Mouse (Mus musculus) right cerebral cortex, postnatal 14 days (tissue): ENCODE measurements around the gene Fzd2.

Source experiments
- DNase-seq: peaks from one replicate; pipeline ENCODE4 v3.0.0; 2022

Fzd2 gene

DNA sequence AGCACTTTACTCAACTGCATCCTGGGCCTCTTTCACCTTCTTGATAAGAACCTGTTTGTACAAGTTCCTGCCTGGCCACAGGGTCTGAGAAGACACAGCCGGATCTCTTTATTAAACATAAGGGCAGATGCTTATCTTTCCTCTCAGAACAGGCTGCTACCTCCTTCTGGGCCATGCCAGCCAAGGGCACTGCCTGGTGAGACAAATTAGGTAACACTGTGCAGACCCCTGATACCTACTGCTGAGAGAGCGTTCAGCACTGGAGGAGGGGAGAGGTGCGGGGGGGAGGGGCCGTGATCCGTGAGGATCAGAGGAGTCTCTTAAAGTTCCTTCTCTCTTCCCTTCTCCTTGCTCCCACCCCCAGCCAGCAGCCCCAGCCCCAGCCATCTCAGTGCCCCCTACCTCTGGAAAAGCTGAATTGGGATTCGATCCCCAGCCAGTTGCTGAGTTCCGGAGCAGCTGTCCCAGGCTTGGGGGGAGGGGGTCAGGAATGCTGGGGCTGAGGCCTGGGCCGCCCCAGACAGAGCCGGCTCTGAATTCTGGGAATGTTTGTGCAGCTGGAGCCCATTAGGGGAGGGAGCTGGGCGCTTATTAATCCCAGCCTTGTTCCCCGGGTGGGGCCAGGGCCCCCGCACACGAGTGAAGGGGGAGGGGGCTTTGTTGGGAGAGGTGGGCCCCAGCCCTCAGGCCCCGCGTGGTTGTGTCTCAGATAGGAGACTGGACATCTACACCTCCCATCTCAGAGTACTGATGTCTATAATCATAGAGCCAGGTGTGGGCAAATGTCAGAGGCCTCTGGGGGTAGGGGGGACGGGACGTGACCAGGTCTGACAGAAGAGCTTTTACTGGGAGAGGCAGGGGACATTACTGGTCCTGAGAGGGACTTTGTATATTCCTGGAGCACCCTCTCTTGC is 19.9 kb downstream of the Fzd2 start:
- peak; percentile 19 for DNase-seq

DNA sequence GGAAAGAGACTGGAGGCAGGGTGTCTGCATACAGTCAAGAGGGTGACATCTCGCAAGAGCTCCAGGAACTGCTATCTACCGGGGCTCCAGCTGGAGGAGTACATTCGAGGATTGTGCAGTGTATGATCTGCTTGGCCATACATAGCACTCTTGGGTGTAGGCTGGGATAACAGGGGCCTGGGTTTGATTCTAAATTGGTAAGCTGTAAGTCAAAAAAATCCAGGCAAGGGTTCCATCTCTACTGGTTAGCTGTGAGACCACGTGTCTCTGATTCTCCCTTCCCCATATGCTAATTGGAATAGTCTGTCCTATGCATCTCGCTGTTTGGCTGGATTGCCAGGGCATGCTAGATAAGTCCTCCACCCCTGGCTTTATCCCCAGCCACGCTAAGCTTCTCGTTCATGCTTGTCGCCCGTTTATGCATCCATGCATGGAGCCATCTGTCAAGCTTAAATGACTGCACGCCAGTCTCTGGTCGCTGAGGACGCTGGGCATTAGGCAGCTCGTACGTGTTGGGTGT is 20.8 kb downstream of the Fzd2 start:
- no peak for DNase-seq

DNA sequence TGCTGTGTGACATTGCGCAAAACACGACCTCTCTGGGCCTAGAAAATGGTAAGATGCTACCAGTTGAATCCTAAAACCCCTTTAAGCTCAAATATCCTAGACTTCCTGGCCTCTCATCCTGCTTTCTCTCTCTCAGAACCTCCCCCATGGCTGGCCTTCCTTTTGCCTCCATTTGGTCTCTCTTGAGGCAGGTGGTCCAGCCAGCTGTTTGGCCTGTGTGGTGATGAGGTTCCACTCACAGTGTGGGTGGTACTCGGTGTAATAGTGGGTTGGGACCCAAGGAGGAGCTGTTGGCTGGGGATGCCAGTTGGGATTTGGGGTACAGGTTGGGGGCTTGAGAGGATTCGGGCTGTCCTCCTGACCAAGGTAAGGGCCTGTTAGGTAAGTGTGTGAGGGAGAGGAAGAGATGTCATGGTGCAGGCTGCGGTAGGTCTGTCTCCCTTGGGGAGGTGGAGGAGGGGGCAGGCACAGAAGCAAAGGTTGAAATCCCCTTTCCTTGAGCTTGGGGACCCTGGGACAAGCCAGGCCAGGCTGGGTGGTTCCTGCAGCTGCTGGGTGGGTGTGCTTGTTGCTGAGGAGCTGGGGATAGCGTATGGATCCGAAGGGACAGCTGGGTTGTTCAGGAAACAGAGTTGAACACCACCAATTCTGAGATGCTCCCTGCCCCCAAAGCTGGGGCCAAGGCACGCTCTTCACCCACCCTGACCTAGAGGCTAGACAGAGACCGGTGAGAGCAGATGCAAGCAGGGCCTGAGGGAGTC is 23.2 kb downstream of the Fzd2 start:
- no peak for DNase-seq

DNA sequence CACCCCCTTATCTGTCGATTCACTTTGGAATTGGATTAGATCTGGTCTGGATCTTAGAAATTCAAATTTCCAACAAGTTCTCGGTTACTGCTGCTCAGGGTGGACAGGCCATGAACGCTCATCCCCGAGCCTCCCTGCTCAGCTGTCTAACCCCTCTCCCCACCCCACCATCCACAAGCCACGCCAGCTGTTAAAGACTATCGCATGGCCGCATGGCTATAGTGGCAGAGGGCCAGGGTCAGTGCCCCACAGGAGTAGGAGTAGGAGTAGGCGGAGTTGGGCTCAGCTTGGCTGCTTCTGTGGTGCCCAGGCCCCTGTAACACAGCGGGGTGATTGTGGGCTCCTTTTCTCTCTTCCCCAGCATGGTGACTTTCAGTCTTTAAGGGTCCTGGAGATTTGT is 24.3 kb downstream of the Fzd2 start:
- DNase-seq = no peak

DNA sequence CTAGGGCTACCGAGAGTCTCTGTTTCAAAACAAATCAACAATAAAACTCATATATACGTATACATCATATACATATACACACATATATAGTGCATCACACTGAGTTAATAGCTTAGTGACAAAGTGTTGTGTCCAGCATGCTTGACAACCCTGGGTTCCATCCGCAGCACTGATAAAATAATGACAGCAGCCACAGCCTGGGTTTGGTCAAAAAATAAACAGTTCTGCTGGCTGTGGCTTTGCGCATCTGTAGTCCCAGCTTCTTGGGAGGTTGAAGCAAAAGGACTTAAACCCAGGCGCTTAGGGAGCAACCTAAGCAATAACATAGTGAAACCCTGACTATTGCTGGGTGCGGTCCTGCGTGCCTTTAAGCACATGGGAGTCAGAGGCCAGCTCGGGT is 25.2 kb downstream of the Fzd2 start:
- no peak for DNase-seq

DNA sequence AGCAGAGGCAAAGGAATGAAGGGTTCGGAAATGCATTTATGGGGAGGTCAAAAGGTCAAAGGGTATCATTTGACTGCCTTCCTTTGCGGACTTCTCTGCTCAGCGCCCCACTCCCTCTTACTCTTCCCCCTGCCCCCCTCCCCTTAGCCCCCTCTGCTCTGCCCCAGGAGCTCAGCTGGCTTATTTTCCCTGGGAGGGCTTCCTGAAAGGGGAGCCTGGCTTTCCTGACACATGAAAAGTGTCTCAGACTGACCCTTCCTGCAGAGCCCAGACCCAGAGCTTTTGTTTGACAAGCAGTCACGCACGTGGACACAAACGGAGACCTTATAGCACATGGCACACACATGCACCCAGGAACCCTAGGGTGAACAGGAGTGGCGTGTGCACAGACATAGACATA is 26.5 kb downstream of the Fzd2 start:
- no peak for DNase-seq

DNA sequence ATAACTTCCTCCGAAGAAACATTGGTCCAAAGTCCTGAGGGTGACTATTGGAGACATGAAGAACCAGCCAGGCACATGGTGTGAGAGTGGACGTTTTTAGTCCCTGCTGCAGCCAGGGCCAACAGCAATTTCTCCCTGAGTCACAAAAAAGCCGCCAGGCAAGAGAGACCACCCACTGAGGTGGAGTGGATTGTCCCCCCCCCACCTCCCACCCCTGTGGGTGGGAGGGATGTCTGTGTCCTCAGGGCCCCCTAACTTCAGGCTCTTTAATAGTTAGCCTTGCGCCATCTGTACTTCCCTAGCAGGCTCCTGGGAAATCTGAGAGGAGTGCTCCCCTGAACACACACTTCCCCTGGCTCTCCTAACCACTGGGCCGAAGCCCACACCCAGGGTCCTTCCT is 27.0 kb downstream of the Fzd2 start:
- no peak for DNase-seq

DNA sequence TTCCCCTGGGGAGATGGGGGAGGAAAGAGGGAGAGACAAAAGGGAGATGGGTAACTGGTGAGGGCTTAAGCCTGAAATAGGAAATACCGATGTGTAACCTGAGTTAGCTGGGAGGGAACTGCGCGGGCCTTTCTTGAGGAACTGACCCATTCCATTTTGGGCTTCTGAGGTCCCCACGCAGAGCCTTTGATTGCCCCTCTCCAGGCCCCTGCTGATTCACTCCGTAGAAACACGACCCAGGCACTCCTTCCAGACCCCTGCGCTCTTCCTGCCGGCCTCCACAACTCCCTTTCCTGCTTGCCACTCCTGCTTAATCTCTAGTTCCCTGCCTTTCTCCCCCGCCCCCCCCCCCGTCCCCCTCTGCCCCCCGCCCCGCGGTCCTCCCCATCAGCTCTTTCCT is 28.5 kb downstream of the Fzd2 start:
- no peak for DNase-seq

DNA sequence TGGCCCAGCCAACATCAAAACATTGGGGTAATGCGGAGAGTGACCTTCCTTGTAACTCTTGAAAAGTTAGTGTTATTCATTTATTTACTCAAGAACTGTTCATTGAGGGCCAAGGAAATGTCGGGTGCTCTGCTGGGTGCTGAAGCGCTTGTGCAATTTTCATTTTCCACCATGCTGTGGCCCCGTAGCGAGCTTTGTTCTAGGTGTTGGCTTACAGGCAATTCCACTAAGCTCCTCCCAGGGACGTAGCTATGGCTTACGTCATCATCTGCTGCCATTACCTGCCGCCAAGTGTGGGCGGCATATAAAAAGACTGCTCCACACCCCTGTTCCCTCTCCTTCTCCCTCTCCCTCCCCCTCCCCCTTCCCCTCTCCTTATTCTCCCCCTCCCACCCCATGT is 29.2 kb downstream of the Fzd2 start:
- no peak for DNase-seq

DNA sequence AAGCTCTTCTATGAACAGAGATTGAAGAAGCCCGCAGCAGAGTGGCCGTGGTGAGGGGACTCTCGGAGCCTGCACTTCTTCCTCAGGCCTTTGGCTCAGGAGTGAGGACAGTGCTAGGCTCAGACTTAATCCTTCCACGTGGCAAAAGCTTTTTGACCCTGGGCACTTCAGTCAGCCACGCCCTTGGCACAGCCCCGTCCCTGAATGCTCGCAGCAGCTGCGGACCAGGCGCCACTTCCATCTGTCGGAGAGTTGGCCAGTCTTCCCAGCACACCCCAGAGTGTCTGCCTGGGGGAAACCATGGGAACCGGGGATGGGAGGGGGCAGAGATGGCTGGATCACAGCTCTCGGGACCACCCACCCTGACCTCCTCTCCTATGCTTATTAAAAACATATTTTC is 32.7 kb downstream of the Fzd2 start:
- DNase-seq = no peak

DNA sequence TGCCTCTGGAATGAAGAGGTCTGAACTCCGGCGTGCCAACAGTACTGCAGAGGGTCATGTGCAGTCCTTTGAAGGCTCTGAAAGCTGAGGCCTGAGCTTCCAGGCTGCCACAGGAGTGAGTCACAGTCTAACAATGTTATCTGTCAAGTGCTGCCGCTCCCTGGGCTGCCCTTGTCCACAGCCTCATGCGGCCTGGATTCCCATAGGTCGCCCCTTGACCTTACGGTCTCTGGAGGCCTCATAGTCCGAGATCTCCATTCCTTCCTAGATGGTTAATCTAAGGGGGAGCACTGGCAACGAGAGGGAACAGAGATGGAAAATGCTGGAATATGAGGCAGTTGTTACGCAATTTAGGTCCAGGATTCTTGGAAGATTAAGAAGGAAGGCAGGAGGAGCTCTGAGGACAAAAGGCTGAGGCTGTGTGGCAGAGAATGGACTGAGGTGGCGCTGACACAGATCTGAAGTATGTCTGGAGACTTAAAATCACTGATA is 39.7 kb downstream of the Fzd2 start:
- no peak for DNase-seq

DNA sequence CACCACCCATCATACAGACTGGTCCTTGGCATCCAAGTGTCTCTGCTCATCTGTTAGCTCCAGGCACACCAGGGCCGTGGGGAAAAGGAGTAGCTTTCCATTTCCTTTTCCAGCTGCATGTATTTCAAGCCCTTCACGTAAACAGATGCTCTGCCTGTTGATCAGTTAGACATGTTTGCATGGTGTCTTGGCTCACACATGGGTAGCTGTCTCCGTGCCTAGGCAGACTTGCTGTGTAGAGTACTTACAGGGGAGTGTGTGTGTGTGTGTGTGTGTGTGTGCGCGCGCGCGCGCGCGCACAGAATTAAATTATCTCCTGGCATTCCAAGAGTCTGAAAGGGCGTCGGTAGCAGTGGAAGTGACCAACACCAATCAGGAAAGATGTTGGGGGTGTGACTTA is 42.0 kb downstream of the Fzd2 start:
- DNase-seq = no peak

DNA sequence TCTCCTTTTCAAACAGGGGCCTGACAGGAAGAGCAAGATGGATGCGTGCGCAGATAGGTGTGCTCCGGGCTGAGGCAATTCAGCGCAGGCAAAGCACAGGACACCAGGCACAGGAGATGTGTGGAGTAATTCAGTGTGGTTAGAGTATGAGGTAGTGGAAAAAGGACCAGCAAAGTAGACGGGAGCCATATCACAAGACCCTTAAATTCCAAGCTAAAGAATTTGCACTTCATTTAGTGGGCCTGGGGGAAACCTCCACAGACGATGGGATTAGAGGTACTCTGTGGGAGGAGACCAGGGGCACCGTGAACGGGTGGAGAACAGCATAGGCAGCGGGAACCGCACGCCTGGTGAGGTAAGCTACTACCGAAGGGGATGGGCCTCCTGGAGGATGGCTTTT is 43.7 kb downstream of the Fzd2 start:
- DNase-seq = no peak

DNA sequence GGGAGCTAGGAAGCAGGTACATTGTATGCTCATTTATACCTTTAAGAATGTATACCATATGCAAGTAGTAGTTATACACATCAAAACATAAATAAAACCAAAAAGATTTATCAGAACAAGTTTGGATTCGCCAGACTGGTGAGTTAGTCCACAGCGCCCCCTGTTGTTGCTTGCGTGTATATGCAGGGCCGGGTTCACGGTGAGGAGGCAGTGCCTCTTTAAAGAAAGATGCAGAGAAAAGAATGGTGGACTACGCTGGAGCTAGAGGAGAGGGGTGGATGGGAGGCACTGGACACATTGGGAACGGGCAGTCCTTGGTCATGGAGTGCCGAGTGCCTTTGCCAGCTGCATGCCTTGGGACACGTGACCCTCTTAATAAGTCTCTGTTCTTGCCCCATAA is 47.2 kb downstream of the Fzd2 start:
- DNase-seq = peak; percentile 69

DNA sequence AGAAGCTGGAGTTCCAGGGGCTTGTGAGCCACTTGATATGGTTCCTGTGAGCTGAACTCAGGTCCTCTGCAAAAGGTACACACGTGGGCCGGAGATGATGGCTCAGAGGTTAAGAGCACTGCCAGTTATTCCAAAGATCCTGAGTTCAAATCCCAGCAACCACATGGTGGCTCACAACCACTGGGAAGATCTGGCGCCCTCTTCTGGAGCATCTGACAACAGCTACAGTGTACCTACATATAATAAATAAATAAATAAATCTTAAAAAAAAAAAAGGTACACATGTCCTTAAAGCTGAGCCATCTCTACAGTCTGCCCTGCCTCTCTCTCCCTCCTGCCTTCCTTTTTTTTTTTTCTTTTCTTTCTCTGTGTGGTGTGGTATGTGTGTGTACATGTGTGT is 48.6 kb downstream of the Fzd2 start:
- peak; percentile 21 for DNase-seq

DNA sequence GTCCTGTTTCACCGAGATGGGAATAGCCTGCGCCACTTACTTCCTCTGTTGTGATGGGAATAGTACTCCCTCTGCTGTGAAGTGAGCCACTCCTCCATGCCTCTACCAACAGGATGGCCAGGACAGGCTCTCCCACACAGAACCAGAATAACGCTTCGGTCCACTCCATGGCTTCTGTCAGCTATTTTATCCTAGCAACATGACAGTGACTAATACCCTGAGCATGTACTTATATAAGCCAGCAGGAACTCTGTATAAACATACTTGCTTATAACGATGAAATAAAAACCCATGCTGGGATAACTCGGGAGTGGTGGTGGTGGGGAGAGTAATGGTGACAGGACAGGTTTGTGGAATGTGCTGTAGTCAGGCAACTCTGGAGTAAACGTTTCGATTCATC is 51.7 kb downstream of the Fzd2 start:
- no peak for DNase-seq

DNA sequence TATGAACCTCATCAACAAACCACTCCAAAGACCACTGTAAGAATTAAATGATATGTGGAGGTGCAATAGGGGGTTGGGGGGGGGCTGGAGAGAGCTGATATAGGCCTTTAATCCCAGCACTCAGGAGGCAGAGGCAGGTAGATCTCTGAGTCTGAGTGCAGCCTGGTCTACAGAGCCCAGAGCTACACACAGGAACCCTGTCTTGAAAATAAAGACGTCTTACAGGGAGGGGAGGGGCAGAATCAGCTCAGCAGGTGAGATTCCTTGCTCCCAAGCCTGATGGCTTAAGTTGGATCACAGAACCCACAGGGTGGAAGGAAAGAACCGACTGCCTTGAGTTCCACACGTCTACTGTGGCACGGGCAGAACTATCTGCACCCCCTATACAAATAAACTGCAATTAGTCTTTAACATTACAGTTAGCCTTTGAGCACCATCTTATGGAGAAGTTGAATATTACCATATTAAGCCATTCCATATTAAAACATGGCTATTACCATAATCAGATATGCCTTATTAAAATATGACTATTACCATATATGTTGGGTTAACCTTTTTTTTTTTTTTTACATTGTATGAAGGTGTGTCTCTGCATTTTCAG is 52.2 kb downstream of the Fzd2 start:
- no peak for DNase-seq

DNA sequence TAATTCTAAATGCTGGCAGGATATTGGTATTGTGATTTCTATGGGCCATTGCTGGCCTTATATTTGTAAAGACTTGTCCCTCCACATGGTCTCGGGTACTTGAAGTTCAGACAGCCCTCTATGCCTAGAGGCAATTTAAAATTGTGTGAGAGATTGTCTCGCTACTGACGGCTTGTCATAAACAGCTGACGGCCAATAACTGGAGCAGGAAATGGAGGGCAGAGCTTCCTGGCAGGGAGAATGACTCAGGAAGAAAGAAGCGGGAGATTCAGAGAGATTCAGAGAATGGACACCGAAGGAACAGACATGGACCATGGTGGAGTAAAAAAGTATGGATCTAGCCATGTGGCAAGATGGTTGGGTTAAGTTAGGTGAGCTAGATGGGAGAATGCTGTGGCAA is 52.7 kb downstream of the Fzd2 start:
- DNase-seq = no peak
